Mouse (Mus musculus) olfactory bulb, adult 2 months (tissue): ENCODE results near the gene E030018B13Rik.

ENCODE experiments used
- CTCF ChIP-seq: fragments of 200-500 bp; IDR thresholded peaks from 2 replicates; pipeline ENCODE4 v1.5.1; 2012; ENCODE audit warnings: low read depth, mild to moderate bottlenecking, low read length, moderate library complexity; ENCODE audit not compliant: insufficient read depth
- POLR2A ChIP-seq: fragments of 200-500 bp; IDR thresholded peaks from 2 replicates; pipeline ENCODE4 v1.6.1; 2012; ENCODE audit warnings: mild to moderate bottlenecking, low read depth, low read length, moderate library complexity; ENCODE audit not compliant: insufficient read depth

DNA sequence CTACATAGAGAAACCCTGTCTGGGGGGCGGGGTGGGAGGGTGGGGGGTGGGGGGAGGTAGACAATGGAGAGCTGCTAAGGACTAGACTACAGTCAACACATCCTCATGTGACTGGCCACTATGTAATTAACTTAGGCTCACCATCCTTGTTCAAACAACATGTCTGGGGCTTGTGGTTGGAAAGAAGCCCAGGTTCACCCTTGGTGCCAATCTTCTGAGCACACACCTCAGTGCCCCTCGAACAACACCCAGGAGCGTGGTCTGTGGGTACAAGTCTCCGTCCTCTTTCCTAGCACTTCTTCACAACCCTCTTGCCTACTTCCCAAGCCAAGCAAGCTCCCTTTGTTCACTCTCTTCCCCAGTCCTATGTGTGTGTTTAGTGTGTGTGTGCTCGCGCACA, 10.5 kb downstream of the E030018B13Rik start:
- no peak for TF ChIP-seq POLR2A
- TF ChIP-seq CTCF = no peak
